ENCODE assay signal across 15 mouse cellular contexts in the genomic region with DNA sequence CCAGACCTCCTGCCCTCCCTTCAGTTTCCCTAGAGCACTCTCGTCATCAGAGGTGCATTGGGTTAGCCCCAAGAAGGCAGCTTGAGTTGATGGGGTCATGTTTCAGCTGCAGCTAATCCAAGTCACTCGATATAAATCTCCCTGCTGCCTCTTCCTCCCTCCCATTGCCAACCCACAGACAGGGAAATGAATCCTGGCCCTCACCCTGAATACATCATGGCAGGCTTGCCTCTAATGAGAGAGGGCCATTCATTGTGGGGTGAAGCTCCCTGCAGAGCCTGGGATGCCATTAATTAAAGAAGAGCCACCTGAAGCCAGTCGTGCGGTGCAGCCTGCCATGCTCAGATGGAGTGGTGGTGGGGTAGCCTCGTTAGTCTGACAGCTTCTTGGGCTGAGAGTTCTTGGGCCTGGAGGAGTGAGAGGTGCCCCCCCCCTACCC. TPM values are rescaled to one million over a fixed set of nuclear protein-coding genes. Genes with fewer than 3 reads are reported as not detected.
DNase-seq lines count a peak whose midpoint lies in the region; ATAC-seq and TF ChIP-seq lines count a peak whose summit lies in the region.
"Had no signal": no experiment of that assay in that cellular context is flagged by ENCODE, and none has a peak within 500 bp of the region (broad histone marks: within the 10 kb centered on the region; RNA-seq: fewer than 3 reads in every experiment).

No protein-coding gene starts in this region.

- H3K4me1 ChIP-seq in kidney, postnatal 0 days (replicated peaks; ENCODE audit: insufficient read depth, low read length): 0 out of 2 replicates have a peak, but pooled peaks cover 4% of the 10 kb centered on the region
- H3K4me1 ChIP-seq in hindbrain, embryonic 14.5 days (replicated peaks; ENCODE audit: control insufficient read depth, insufficient read depth, low read length): peaks cover 27% of the 10 kb centered on the region

- ATAC-seq in kidney, postnatal 0 days (replicated peaks; ENCODE audit: low FRiP score, low read depth): 0 out of 2 replicates have a peak, but pooled peaks have one; percentile 7
- ATAC-seq in hindbrain, embryonic 14.5 days (ENCODE audit: low FRiP score): no peak
- no peak for ATAC-seq in cerebellum, adult (ENCODE audit: insufficient number of reproducible peaks, low FRiP score, low TSS enrichment)

- H3K4me3 ChIP-seq in kidney, postnatal 0 days (replicated peaks; ENCODE audit: low read depth, low read length): no peak overlapping the region
- no peak overlapping the region for H3K4me3 ChIP-seq in hindbrain, embryonic 14.5 days (replicated peaks; ENCODE audit: low read length)
- H3K4me3 ChIP-seq: heart, embryonic 12.5 days; layer of hippocampus, adult 2 months; limb, embryonic 13.5 days; megakaryocyte, embryonic 14.5 days had no signal

- no peak overlapping the region for H3K27ac ChIP-seq in kidney, postnatal 0 days
- H3K27ac ChIP-seq in hindbrain, embryonic 14.5 days: peak overlapping the region; percentile 17; the same call in 1 of the 2 replicates
- H3K27ac ChIP-seq: layer of hippocampus, adult 2 months; limb, embryonic 13.5 days had no signal

- no peaks in the 10 kb centered on the region for H3K27me3 ChIP-seq in kidney, postnatal 0 days (ENCODE audit: insufficient read depth, low read length)
- no peaks in the 10 kb centered on the region for H3K27me3 ChIP-seq in hindbrain, embryonic 14.5 days (ENCODE audit: control insufficient read depth, insufficient read depth, low read length)
- H3K27me3 ChIP-seq: heart, embryonic 12.5 days; limb, embryonic 13.5 days; megakaryocyte, embryonic 14.5 days had no signal

- no peak overlapping the region for H3K4me2 ChIP-seq in kidney, postnatal 0 days (ENCODE audit: low read length)
- no peak overlapping the region for H3K4me2 ChIP-seq in hindbrain, embryonic 14.5 days (replicated peaks)
- H3K4me2 ChIP-seq: heart, embryonic 12.5 days; limb, embryonic 13.5 days; lung, embryonic 14.5 days had no signal

- no peak for TF ChIP-seq CTCF in kidney, postnatal 0 days (IDR thresholded peaks at IDR 0.05; ENCODE audit: low read depth)

- 27% methylated on average over 5 of the region's 5 CpGs for WGBS in kidney, postnatal 0 days
- 15% methylated on average over 5 of the region's 5 CpGs for WGBS in hindbrain, embryonic 14.5 days

- peak; percentile 36 for DNase-seq in embryo, embryonic 10.5 days (ENCODE audit: low spot score)
- no peak for DNase-seq in embryo, embryonic 9.5 days (ENCODE audit: extremely low spot score)
- peak; percentile 72 for DNase-seq in kidney, postnatal 0 days (ENCODE audit: low spot score)
- DNase-seq in kidney, adult 11 months: no peak
- DNase-seq in hindbrain, embryonic 14.5 days (ENCODE audit: low spot score): no peak
- DNase-seq in retina, postnatal 1 day: peak; percentile 47
- no peak for DNase-seq in cerebellum, adult 11-12 months
- DNase-seq: adrenal gland, postnatal 14 days; cerebellum, adult 18-20 months; lung, embryonic 14.5 days had no signal

- no peak overlapping the region for H3K9ac ChIP-seq in kidney, postnatal 0 days (ENCODE audit: low read depth, low read length)
- H3K9ac ChIP-seq in hindbrain, embryonic 14.5 days: no peak overlapping the region
- H3K9ac ChIP-seq: heart, embryonic 12.5 days; limb, embryonic 13.5 days; lung, embryonic 14.5 days had no signal

- peaks cover 35% of the 10 kb centered on the region for H3K36me3 ChIP-seq in kidney, postnatal 0 days (ENCODE audit: insufficient read depth, low read length)
- H3K36me3 ChIP-seq in hindbrain, embryonic 14.5 days (replicated peaks; ENCODE audit: control insufficient read depth, insufficient read depth): peaks cover 32% of the 10 kb centered on the region

- H3K9me3 ChIP-seq in kidney, postnatal 0 days (replicated peaks; ENCODE audit: low read length): no peaks in the 10 kb centered on the region
- H3K9me3 ChIP-seq in hindbrain, embryonic 14.5 days (ENCODE audit: control insufficient read depth, low read length): no peaks in the 10 kb centered on the region
- H3K9me3 ChIP-seq: heart, embryonic 12.5 days; limb, embryonic 13.5 days; megakaryocyte, embryonic 14.5 days had no signal

RNA-seq across cellular contexts. Expression of gene Eri3, which starts 51.2 kb away (rescaled TPM):
- 114 and 127 TPM in 2 replicates for polyA plus RNA-seq in kidney, postnatal 0 days (2015; fragmentation: Nextera tagmentation; extraction: Ambion mirVana)
- 262 and 267 TPM in 2 replicates for polyA plus RNA-seq in hindbrain, embryonic 14.5 days (2014; fragmentation: Nextera tagmentation; extraction: Ambion mirVana)

Comparison
In these comparisons a context has a peak if more than half of its experiments do, and no peak if none do; other contexts are left out.
1. DNase-seq: peak in embryo, embryonic 10.5 days (single experiment), kidney, postnatal 0 days (single experiment) and retina, postnatal 1 day (single experiment); none in embryo, embryonic 9.5 days (single experiment), kidney, adult 11 months (single experiment), hindbrain, embryonic 14.5 days (single experiment) and cerebellum, adult 11-12 months (single experiment).